Mouse (Mus musculus): ENCODE results near the gene Jag2.
A peak's percentile ranks its signal among the peaks of the same experiment; 100 is the strongest.

The Jag2 gene

DNA sequence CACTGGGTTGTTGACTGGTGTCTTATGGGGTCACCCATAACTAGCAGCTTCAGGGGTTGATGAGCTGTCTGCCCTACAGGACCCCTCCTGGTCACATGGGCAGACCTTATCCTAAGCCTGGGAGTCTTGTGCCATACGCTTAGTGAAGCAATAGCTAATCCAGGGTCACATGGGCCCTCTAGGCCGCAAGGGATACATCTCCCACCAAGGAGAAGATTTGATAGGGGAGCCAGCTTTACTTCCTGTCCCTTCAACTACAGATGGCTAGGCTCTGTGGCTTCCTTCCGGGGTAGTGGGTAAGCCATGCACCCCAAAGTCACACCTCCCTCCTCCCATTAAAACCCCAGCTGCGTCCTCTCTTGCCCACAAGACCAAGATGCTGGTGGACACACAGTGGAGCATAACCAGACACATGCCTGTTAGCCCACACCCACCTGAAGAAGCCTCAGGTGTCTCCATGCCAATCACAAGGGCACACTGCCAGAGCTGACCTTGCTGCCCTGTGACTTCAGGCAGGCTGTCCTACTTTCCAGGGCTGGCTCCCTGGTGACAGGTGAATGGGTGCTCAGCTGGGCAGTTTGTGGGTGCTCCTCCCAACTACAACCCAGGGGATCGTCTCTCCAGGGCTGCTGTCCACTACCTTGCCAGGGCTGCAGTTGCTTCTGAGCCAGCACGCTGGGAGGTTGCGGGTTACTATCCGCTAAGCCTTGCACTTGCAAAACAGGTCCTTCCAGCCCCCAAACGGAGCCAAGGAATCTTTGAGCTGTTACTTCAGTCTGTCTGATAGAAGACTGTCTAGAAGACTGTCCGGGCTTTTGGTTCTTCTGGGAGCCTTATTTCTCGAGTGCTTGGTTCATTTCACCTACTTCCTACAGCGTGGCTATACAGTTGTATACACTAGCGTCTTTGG lies 61.1 kb downstream of the Jag2 start, which contains the start of gene Gpr132:
Gene Gpr132, minus strand, starts transcription at position 51 of the 910 bp plus-strand sequence.
- peak; percentile 72 for DNase-seq (ENCODE audit: low spot score)

DNA sequence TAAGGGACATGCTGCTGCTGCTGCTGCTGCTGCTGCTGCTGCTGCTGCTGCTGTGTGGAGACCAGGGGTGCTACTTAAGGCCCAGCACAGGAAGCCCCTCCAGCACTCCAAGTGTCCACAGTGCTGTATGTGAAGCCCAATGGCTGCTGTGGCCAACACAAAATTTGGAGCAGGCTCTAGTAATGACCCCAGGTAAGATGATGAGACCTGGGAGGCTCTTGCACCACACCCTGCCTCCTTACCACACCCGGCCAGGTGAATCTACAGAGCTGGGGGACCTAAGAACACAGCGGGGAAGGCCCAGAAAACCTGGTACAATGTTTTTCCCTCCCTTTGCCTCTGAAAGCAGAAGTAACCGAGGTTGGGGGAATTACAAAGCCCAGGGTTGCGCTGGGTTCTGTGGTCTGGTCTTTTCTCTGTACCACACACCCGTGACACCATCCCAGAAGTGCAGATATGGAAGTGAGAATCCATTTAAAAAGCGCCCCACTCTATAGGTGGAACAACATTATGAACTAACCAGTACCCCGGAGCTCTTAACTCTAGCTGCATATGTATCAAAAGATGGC lies 62.4 kb downstream of the Jag2 start:
- no peak for DNase-seq (ENCODE audit: low spot score)

GRCm38 (mm10) chr12:112866467-112867080 lies 63.0 kb downstream of the Jag2 start:
- DNase-seq (ENCODE audit: low spot score): no peak

- DNase-seq (ENCODE audit: low spot score): no peak
Measured at GRCm38 (mm10) chr12:112864804-112865203, 64.8 kb downstream of the Jag2 start.

GRCm38 (mm10) chr12:112861911-112862321 lies 67.7 kb downstream of the Jag2 start:
- no peak for DNase-seq (ENCODE audit: low spot score)

- DNase-seq (ENCODE audit: low spot score): peak; percentile 94
Measured at GRCm38 (mm10) chr12:112860765-112861164, 68.8 kb downstream of the Jag2 start.

GRCm38 (mm10) chr12:112859930-112860329 lies 69.6 kb downstream of the Jag2 start:
- peak; percentile 91 for DNase-seq (ENCODE audit: low spot score)

GRCm38 (mm10) chr12:112858581-112859336 lies 70.8 kb downstream of the Jag2 start:
- no peak for DNase-seq (ENCODE audit: low spot score)

Data from T-cell, adult 2 months (primary cell).